Mouse (Mus musculus): ENCODE measurements around the gene Pou3f1.

GRCm38 (mm10) chr4:124672347-124673320 lies 16.0 kb downstream of the Pou3f1 start:
- TF ChIP-seq CTCF (IDR thresholded peaks at IDR 0.05; ENCODE audit: insufficient read depth, low read length) = no peak
- TF ChIP-seq POLR2A (IDR thresholded peaks at IDR 0.05; ENCODE audit: borderline replicate concordance, extremely low read depth, low read depth, low read length) = no peak
